Mouse (Mus musculus): ENCODE data around the gene D330020A13Rik.

- no peak for TF ChIP-seq EP300 (IDR thresholded peaks at IDR 0.05)
- no peak for TF ChIP-seq CTCF (IDR thresholded peaks at IDR 0.05)
These were observed 15.6 kb downstream of the D330020A13Rik start for GRCm38 (mm10) chr6:120309787-120310186.

Measured in lung, postnatal 0 days (tissue).